Mouse (Mus musculus) lung, embryonic 16.5 days (tissue): ENCODE data around the gene Scamp4. TPM values are rescaled to one million over a fixed set of nuclear protein-coding genes. Genes with fewer than 3 reads are reported as not detected.

Experiments used
- ATAC-seq: fragments of 200-750 bp; cut with Nextera tagmentation; 2 replicates; pipeline ENCODE4 v1.8.0; 2017; ENCODE audit warnings: low read depth, mild to moderate bottlenecking, moderate library complexity
- H3K27ac ChIP-seq: fragments of 300-500 bp; sonication (generic); 2 replicates; pipeline ENCODE4 v1.5.1; 2014; ENCODE audit warnings: mild to moderate bottlenecking, control low read depth, low read length
- H3K27me3 ChIP-seq: fragments of 300-500 bp; sonication (generic); 2 replicates; pipeline ENCODE4 v1.6.1; 2014; ENCODE audit warnings: low read depth, low read length, mixed read lengths; ENCODE audit not compliant: control insufficient read depth, insufficient read depth
- H3K36me3 ChIP-seq: fragments of 300-500 bp; sonication (generic); 2 replicates; pipeline ENCODE4 v1.6.1; 2014; ENCODE audit warnings: low read length; ENCODE audit not compliant: control insufficient read depth, insufficient read depth
- H3K4me1 ChIP-seq: fragments of 300-500 bp; sonication (generic); replicated peaks from 2 replicates; pipeline ENCODE4 v1.6.1; 2014; ENCODE audit warnings: low read length, mixed read lengths; ENCODE audit not compliant: control insufficient read depth, insufficient read depth
- H3K4me2 ChIP-seq: fragments of 300-500 bp; sonication (generic); 2 replicates; pipeline ENCODE4 v1.6.1; 2014; ENCODE audit warnings: low read depth, low read length, control low read depth
- H3K4me3 ChIP-seq: fragments of 300-500 bp; sonication (generic); 2 replicates; pipeline ENCODE4 v1.5.1; 2014; ENCODE audit warnings: mild to moderate bottlenecking, low read length, control low read depth
- H3K9ac ChIP-seq: fragments of 300-500 bp; sonication (generic); 2 replicates; pipeline ENCODE4 v1.6.1; 2014; ENCODE audit warnings: low read length, control low read depth
- H3K9me3 ChIP-seq: fragments of 300-500 bp; sonication (generic); 2 replicates; pipeline ENCODE4 v1.6.1; 2016; ENCODE audit warnings: low read length; ENCODE audit not compliant: control insufficient read depth
- WGBS: fragments of 180-500 bp; shearing (Covaris S2); extraction: QIAGEN DNeasy Blood & Tissue Kit; methylation state at CpG from one replicate; pipeline ENCODE4 v1.1.7; 2014; 5-methylcytosine and 5-hydroxymethylcytosine counted together
- microRNA-seq: library from miRNA; unstranded; fragments of <30 nt; microRNA quantifications from one replicate; pipeline ENCODE4, GENCODE M21; 2016
- polyA plus RNA-seq: library from polyadenylated mRNA; unstranded; fragments of >200 nt; fragmentation: Nextera tagmentation; extraction: Ambion mirVana; gene quantifications from 2 replicates; pipeline ENCODE4 v1.2.1, GENCODE M21; 2015

Scamp4 gene
- polyA plus RNA-seq, 1 experiment from 2014 or later, result 81.8 TPM

GRCm38 (mm10) chr10:80663485-80664196 is 61.0 kb downstream of the Scamp4 start:
- WGBS, result 30% methylated on average over 5 of the region's 5 CpGs
- Histone ChIP-seq H3K27me3 (no peaks in the 10 kb centered on the region), H3K4me1 (peaks cover 39% of the 10 kb centered on the region), H3K27ac (peak overlapping the region; percentile 92), H3K9me3 (no peaks in the 10 kb centered on the region), H3K4me3 (no peak overlapping the region), H3K9ac (no peak overlapping the region), H3K36me3 (peaks cover 18% of the 10 kb centered on the region), H3K4me2 (no peak overlapping the region)
- no peak for ATAC-seq

- 10% methylated on average over 16 of the region's 16 CpGs for WGBS
- H3K9me3 ChIP-seq, result no peaks in the 10 kb centered on the region
- ATAC-seq, result peak; percentile 83
- H3K4me1 ChIP-seq, result peaks cover 37% of the 10 kb centered on the region
- H3K9ac ChIP-seq, result peak overlapping the region; percentile 38
- peak overlapping the region; percentile 39 for H3K4me2 ChIP-seq
- H3K27ac ChIP-seq, result peak overlapping the region; percentile 92
- H3K27me3 ChIP-seq, result no peaks in the 10 kb centered on the region
- peaks cover 26% of the 10 kb centered on the region for H3K36me3 ChIP-seq
- peak overlapping the region; percentile 22; the same call in 1 of the 2 replicates for H3K4me3 ChIP-seq
Measured at GRCm38 (mm10) chr10:80664197-80665015, 61.7 kb downstream of the Scamp4 start.

- peak overlapping the region; percentile 22; the same call in 1 of the 2 replicates for H3K4me3 ChIP-seq
- H3K9ac ChIP-seq, result peak overlapping the region; percentile 38
- peak; percentile 63 for ATAC-seq
- H3K27me3 ChIP-seq, result no peaks in the 10 kb centered on the region
- no peaks in the 10 kb centered on the region for H3K9me3 ChIP-seq
- H3K4me1 ChIP-seq, result peaks cover 37% of the 10 kb centered on the region
- peak overlapping the region; percentile 39 for H3K4me2 ChIP-seq
- peaks cover 31% of the 10 kb centered on the region for H3K36me3 ChIP-seq
- peak overlapping the region; percentile 92 for H3K27ac ChIP-seq
- 7% methylated on average over 10 of the region's 10 CpGs for WGBS
Measured at GRCm38 (mm10) chr10:80665016-80665380, 62.3 kb downstream of the Scamp4 start.

Small RNAs within 50 kb of the gene (microRNA-seq; reads per million reads assigned to microRNA genes)
- not detected for gene Mir6912

Other genes starting within 250 kb of the Scamp4 start
- gene Plk5, start 246.4 kb upstream of the Scamp4 start, polyA plus RNA-seq, result 0.48 and 0.52 TPM in 2 replicates
- gene Mex3d, start 215.2 kb upstream of the Scamp4 start, polyA plus RNA-seq, result 4.4 and 4.5 TPM in 2 replicates
- 192 and 204 TPM in 2 replicates for gene Mbd3, start 203.3 kb upstream of the Scamp4 start, polyA plus RNA-seq
- 618 and 673 TPM in 2 replicates for gene Uqcr11, start 196.0 kb upstream of the Scamp4 start, polyA plus RNA-seq
- 81.0 and 82.4 TPM in 2 replicates for gene Tcf3, start 169.2 kb upstream of the Scamp4 start, polyA plus RNA-seq
- gene Onecut3, start 108.0 kb upstream of the Scamp4 start, polyA plus RNA-seq, result not detected in 2 replicates
- 0.05 and 0.09 TPM in 2 replicates for gene Atp8b3, start 63.7 kb upstream of the Scamp4 start, polyA plus RNA-seq
- gene Rexo1, start 41.3 kb upstream of the Scamp4 start, polyA plus RNA-seq, result 20.6 and 22.1 TPM in 2 replicates
- gene Klf16, start 25.6 kb upstream of the Scamp4 start, polyA plus RNA-seq, result 8.2 and 8.3 TPM in 2 replicates
- 77.4 and 80.9 TPM in 2 replicates for gene Abhd17a, start 12.5 kb upstream of the Scamp4 start, polyA plus RNA-seq
- 7.1 and 8.3 TPM in 2 replicates for gene Adat3, start within 50 bp of the Scamp4 start, polyA plus RNA-seq
- gene Gm49322, start 3.1 kb downstream of the Scamp4 start, polyA plus RNA-seq, result 3.7 and 4.4 TPM in 2 replicates
- 20.6 and 38.4 TPM in 2 replicates for gene Csnk1g2, start 20.0 kb downstream of the Scamp4 start, polyA plus RNA-seq
- gene Btbd2, start 54.2 kb downstream of the Scamp4 start, polyA plus RNA-seq, result 15.3 and 33.2 TPM in 2 replicates
- 66.3 and 82.1 TPM in 2 replicates for gene Mknk2, start 75.2 kb downstream of the Scamp4 start, polyA plus RNA-seq
- gene Mob3a, start 99.1 kb downstream of the Scamp4 start, polyA plus RNA-seq, result 42.3 and 45.7 TPM in 2 replicates
- 23.6 and 26.8 TPM in 2 replicates for gene Izumo4, start 99.3 kb downstream of the Scamp4 start, polyA plus RNA-seq
- 59.6 and 59.9 TPM in 2 replicates for gene Ap3d1, start 139.4 kb downstream of the Scamp4 start, polyA plus RNA-seq
- 15.4 and 17.5 TPM in 2 replicates for gene Dot1l, start 152.3 kb downstream of the Scamp4 start, polyA plus RNA-seq
- gene Sf3a2, start 195.3 kb downstream of the Scamp4 start, polyA plus RNA-seq, result 60.9 and 75.7 TPM in 2 replicates
- 92.7 and 100 TPM in 2 replicates for gene Plekhj1, start 195.8 kb downstream of the Scamp4 start, polyA plus RNA-seq
- gene Amh, start 202.4 kb downstream of the Scamp4 start, polyA plus RNA-seq, result 0.13 TPM in 1 of 2 replicates, not detected in the other
- gene Jsrp1, start 210.6 kb downstream of the Scamp4 start, polyA plus RNA-seq, result 1.3 and 2.6 TPM in 2 replicates
- gene Oaz1, start 223.8 kb downstream of the Scamp4 start, polyA plus RNA-seq, result 1,799 and 1,972 TPM in 2 replicates
- 0.15 and 0.44 TPM in 2 replicates for gene Lingo3, start 241.2 kb downstream of the Scamp4 start, polyA plus RNA-seq